Mouse (Mus musculus) CD4-positive helper T cell, adult 2 months (primary cell): ENCODE data around the gene Mab21l1.

Experiments used
- DNase-seq: peaks from one replicate; pipeline ENCODE4 v3.0.0-alpha.2; 2012; ENCODE audit warnings: low read depth, missing footprints, low spot score

Gene Mab21l1

DNA sequence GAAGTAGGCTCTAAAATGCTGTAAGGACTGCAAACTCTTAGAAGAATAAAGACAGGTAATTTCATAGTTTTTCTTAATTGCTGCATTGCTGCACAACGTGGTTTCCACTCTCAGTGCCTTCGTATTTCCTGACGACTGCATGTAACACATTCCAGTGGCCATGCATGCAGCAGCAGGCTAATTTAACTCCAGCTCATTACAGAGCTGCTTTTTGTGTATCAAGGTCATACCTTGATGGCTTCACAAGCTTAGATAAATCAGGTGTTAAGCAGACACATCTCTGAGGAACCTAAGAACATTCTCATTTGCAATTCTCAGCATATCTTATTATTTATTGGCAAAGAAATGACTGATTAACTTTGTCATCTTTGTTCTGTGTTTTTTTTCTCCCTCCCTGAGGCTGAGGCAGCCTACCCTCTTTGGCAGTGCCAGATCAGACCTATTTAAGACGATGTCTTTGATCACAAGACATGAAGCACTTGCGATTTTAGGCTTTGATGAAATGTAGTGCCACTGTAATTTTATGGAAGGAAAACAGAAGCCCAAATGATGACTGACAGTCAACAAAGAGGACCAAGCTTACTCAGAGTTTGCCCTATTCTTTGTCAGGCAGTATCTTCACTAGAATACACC, 32.8 kb downstream of the Mab21l1 start:
- no peak for DNase-seq

DNA sequence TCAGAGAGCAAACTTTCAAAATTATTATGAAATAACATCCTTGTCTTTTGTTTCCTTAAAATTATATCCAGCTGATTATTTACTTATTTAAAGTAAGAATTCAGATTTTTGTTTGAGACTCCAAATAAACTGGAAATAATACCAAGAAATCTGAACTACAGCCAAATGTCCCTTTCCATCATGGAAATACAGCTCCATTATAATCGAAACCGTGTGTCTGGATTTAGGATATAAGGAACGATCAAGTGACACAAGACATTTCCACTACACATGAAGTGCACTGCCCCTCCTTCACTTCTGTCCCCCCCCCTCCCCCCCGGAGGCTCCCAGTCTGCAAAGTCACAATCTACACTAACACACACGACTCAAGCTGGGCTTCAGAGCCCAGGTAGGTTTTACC, 33.8 kb downstream of the Mab21l1 start:
- no peak for DNase-seq

DNA sequence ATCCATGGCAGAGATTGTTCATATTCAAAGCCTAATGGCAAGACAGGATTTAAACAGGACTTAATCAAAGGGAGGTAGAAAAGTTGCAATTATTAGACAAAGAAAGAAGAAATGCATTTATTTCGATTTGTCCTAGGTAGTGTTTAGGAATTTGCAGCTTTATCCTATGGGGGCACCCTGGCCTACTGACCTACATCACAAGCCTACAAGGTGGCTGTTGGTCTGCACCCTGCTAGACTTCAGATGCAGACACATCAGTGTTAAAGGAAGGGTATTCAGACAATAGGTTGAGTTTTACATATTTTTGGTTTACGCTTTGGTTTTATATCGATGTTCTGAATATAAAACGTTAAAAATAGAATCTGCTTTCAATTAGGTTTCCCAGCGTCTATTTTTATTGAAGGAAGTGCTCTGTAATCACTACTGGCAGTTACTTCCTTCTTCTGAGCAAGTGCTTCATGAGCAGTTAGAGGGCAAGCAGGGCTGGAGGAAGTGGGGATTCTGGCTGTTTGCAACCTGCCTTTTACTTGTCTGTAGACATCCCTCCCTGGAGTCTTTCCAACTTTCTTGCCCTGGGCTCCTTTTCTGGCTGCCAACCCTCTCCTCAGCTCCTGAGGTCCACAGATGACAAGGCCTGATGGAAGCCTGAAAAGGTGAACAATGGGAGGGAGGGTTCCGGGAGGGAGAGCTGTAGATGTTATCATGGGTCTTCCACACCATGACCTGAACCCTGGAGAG, 34.5 kb downstream of the Mab21l1 start:
- DNase-seq, result no peak

DNA sequence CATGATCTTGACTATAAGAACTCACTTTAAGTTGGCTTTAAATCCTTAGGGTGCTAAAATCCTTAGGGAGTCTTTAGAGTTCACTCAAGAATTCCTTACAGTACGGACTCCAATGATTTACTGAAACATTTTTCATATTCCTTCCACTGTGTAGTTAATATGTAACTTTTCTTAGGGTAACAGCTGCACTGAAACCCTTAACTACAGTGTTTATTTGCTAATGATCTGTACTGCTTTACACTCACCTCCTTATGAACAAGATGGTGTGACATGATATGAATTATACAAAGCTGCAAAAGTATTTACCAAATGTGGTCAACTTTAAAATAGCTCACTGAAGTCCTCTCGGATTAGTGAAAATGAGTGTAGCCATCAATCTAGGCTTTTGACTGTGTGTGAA, 35.8 kb downstream of the Mab21l1 start:
- no peak for DNase-seq

DNA sequence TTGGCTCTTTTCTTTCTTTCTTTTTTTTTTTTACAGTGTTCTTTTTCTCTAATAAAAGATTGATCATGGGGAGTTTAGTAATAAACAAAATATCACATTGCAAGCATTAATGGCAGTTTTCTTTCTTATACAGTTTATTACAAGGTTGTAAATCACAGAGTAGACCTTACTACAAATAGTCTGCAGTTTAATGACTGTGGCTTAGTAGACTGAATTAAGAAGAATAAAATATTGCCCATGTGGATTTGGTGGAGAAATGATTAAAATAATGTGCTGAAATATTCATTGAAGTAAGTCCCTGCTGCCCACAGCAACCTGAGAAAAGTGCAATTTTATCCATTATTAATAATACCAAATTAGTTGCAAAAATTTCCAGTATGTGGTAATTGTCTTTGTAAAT, 37.3 kb downstream of the Mab21l1 start:
- DNase-seq, result no peak

DNA sequence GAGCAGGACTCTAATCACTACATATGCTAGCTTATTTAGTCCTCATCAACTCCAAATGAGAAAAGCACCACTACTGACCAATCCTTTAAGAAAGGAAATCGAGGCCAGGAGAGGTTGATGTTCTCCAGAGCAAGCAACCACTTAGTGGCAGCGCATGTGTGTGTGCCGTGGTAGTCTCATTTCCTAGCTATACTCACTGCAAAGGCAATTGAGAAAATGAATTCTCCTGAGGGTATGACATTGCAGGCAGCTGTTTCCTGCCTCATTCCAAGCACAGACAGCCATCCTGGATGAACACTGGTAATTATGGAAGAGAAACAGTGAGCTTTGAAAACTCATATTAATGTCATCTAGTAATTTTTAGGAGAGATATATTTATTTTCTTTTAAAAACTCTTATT, 42.6 kb downstream of the Mab21l1 start:
- DNase-seq, result no peak

DNA sequence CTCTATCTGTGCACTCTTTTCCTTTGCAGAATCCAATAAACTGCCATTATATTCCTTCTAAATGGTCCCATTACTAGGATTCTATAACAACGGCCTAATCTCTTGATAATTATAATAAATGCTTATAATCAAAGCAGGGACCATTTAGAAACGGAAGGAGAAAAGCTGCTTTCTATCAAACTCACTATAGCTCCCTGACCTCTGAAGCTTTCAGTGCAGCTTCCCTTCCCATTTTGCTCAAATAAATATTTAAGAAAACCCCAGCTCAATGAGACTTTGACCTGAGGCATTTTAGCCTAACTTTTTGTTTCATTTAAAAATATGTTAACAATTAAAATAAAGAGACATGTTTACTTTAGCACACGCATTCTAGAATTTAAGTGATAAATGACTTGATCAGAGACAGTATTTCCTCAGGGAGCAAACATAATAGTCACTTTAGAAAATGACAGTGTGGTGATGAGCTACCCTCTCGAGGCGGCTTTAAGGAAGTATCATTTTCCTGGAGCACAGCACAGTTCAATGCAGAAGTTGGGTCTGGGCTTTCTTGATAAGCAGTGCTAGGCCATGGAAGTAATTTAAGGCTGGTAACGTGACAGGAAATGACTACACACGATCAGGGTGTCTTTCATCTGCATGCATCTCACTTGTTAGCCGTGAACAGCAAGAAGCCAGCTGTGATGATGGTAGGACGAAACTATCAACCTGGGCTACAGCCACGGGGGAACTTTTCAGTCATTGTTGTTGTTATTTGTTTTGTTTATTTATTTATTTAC, 46.4 kb downstream of the Mab21l1 start:
- DNase-seq, result no peak

DNA sequence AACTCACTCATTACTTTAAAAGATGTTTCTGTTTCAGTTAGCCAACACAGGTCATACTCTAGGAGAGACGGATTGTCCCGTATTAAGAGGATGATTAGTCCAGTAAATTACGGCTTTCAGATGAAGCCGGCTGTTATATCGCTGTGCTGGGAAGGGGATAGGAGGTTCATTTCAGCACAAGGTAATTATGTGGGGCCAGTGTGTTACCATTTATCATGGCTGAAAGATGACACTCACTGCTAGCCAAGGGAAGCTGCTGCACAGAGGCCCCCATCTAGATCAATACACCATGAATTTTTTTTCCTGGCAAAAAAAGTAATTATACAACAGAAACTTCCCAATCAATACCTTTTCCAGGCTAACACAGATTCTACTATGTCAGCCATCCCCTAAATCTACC, 47.9 kb downstream of the Mab21l1 start:
- no peak for DNase-seq
